Mouse (Mus musculus) urinary bladder, adult 2 months (tissue): ENCODE measurements around the gene Atg9b. TPM values are rescaled to one million over a fixed set of nuclear protein-coding genes. Genes with fewer than 3 reads are reported as not detected.

ENCODE experiments used
- DNase-seq: peaks from one replicate; pipeline ENCODE4 v3.0.0; 2022; ENCODE audit warnings: low spot score
- polyA plus RNA-seq: library from polyadenylated mRNA; depleted of rRNA; stranded (reverse); fragments of >200 nt; gene quantifications from 2 replicates; pipeline ENCODE4 v1.2.3, GENCODE M21; 2012

Gene Atg9b
- polyA plus RNA-seq, 1 experiment, result 5.1 TPM

- DNase-seq, result no peak
These were observed 10.5 kb downstream of the Atg9b start for GRCm38 (mm10) chr5:24381486-24381885.

GRCm38 (mm10) chr5:24380499-24380898 lies 11.4 kb downstream of the Atg9b start:
- DNase-seq, result no peak

GRCm38 (mm10) chr5:24379501-24379900 lies 12.4 kb downstream of the Atg9b start:
- DNase-seq, result no peak

GRCm38 (mm10) chr5:24378700-24379099 lies 13.2 kb downstream of the Atg9b start:
- no peak for DNase-seq

GRCm38 (mm10) chr5:24374666-24375328 lies 17.1 kb downstream of the Atg9b start:
- no peak for DNase-seq

GRCm38 (mm10) chr5:24374216-24374615 lies 17.7 kb downstream of the Atg9b start:
- DNase-seq, result no peak

- no peak for DNase-seq
These were observed 18.1 kb downstream of the Atg9b start for GRCm38 (mm10) chr5:24373807-24374206.

- DNase-seq, result no peak
These were observed 22.2 kb downstream of the Atg9b start for GRCm38 (mm10) chr5:24369767-24370166.

GRCm38 (mm10) chr5:24366426-24366825 lies 25.5 kb downstream of the Atg9b start:
- DNase-seq, result no peak

GRCm38 (mm10) chr5:24365528-24365927 lies 26.4 kb downstream of the Atg9b start:
- no peak for DNase-seq

- no peak for DNase-seq
These were observed 27.0 kb downstream of the Atg9b start for GRCm38 (mm10) chr5:24364963-24365362.

- DNase-seq, result no peak
These were observed 27.4 kb downstream of the Atg9b start, which contains the start of gene Nos3 for GRCm38 (mm10) chr5:24364508-24364907. TSS of gene Nos3 (plus strand) at chr5:24364810.

- DNase-seq, result no peak
These were observed 27.9 kb downstream of the Atg9b start for GRCm38 (mm10) chr5:24364061-24364460.

- DNase-seq, result no peak
These were observed 28.5 kb downstream of the Atg9b start for GRCm38 (mm10) chr5:24363467-24363866.

GRCm38 (mm10) chr5:24360792-24361454 lies 31.0 kb downstream of the Atg9b start:
- DNase-seq, result peak; percentile 49

GRCm38 (mm10) chr5:24357461-24357860 lies 34.5 kb downstream of the Atg9b start:
- no peak for DNase-seq

- DNase-seq, result no peak
These were observed 35.2 kb downstream of the Atg9b start for GRCm38 (mm10) chr5:24356764-24357163.

- DNase-seq, result no peak
These were observed 38.6 kb downstream of the Atg9b start for GRCm38 (mm10) chr5:24353327-24353726.

GRCm38 (mm10) chr5:24352251-24352859 lies 39.6 kb downstream of the Atg9b start:
- no peak for DNase-seq

- DNase-seq, result peak; percentile 56
These were observed 40.2 kb downstream of the Atg9b start for GRCm38 (mm10) chr5:24351701-24352171.

GRCm38 (mm10) chr5:24351278-24351677 lies 40.7 kb downstream of the Atg9b start, which contains the start of gene Kcnh2:
TSS of gene Kcnh2 (minus strand) at chr5:24351604.
- no peak for DNase-seq

- no peak for DNase-seq
These were observed 41.3 kb downstream of the Atg9b start for GRCm38 (mm10) chr5:24350531-24351250.
